Mouse (Mus musculus): ENCODE data around the gene Sfxn5.

The Sfxn5 gene

GRCm38 (mm10) chr6:85191751-85192440 is 141.3 kb downstream of the Sfxn5 start:
- peak; percentile 36 for DNase-seq (ENCODE audit: extremely low spot score, low spot score)

- DNase-seq (ENCODE audit: extremely low spot score, low spot score) = peak; percentile 67
Measured at GRCm38 (mm10) chr6:85190671-85191070, 142.6 kb downstream of the Sfxn5 start.

- peak; percentile 79 for DNase-seq (ENCODE audit: extremely low spot score, low spot score)
Measured at GRCm38 (mm10) chr6:85189911-85190591, 143.2 kb downstream of the Sfxn5 start.

- DNase-seq (ENCODE audit: extremely low spot score, low spot score) = peak; percentile 55
Measured at GRCm38 (mm10) chr6:85189361-85189760, 143.9 kb downstream of the Sfxn5 start.

- peak; percentile 66 for DNase-seq (ENCODE audit: extremely low spot score, low spot score)
Measured at GRCm38 (mm10) chr6:85188256-85189110, 144.7 kb downstream of the Sfxn5 start.

- DNase-seq (ENCODE audit: extremely low spot score, low spot score) = peak; percentile 77
Measured at GRCm38 (mm10) chr6:85187340-85188211, 145.6 kb downstream of the Sfxn5 start, which contains the start of gene Emx1. Gene Emx1, plus strand, starts transcription at chr6:85187438.

GRCm38 (mm10) chr6:85186744-85187059 is 146.5 kb downstream of the Sfxn5 start:
- DNase-seq (ENCODE audit: extremely low spot score, low spot score) = peak; percentile 48

GRCm38 (mm10) chr6:85186033-85186743 is 147.0 kb downstream of the Sfxn5 start:
- peak; percentile 52 for DNase-seq (ENCODE audit: extremely low spot score, low spot score)

- no peak for DNase-seq (ENCODE audit: extremely low spot score, low spot score)
Measured at GRCm38 (mm10) chr6:85183951-85184350, 149.3 kb downstream of the Sfxn5 start.

- no peak for DNase-seq (ENCODE audit: extremely low spot score, low spot score)
Measured at GRCm38 (mm10) chr6:85180036-85180435, 153.2 kb downstream of the Sfxn5 start.

- no peak for DNase-seq (ENCODE audit: extremely low spot score, low spot score)
Measured at GRCm38 (mm10) chr6:85179569-85179968, 153.7 kb downstream of the Sfxn5 start.

GRCm38 (mm10) chr6:85165440-85165921 is 167.7 kb downstream of the Sfxn5 start:
- DNase-seq (ENCODE audit: extremely low spot score, low spot score) = no peak
